In genomic region chr4:118234711-118235388, GRCm38 (mm10) we compare ENCODE assay signal across 14 mouse cellular contexts. TPM values are rescaled to one million over a fixed set of nuclear protein-coding genes. Genes with fewer than 3 reads are reported as not detected.
A peak's percentile ranks its signal among the peaks of the same experiment; 100 is the strongest.
DNase-seq lines count a peak whose midpoint lies in the region; ATAC-seq lines count a peak whose summit lies in the region.
"Had no signal": no experiment of that assay in that cellular context is flagged by ENCODE, and none has a peak within 500 bp of the region (broad histone marks: within the 10 kb centered on the region; RNA-seq: fewer than 3 reads in every experiment).

No protein-coding gene starts in this region.

- no peak for ATAC-seq in hindbrain, embryonic 14.5 days (ENCODE audit: low FRiP score)
- ATAC-seq: Patski had no signal

- H3K9me3 ChIP-seq in hindbrain, embryonic 10.5 days = no peaks in the 10 kb centered on the region
- H3K9me3 ChIP-seq in hindbrain, embryonic 14.5 days (ENCODE audit: control insufficient read depth, low read length) = no peaks in the 10 kb centered on the region
- H3K9me3 ChIP-seq in limb, embryonic 10.5 days (replicated peaks) = no peaks in the 10 kb centered on the region

- H3K4me3 ChIP-seq in hindbrain, embryonic 10.5 days = no peak overlapping the region
- H3K4me3 ChIP-seq in hindbrain, embryonic 14.5 days (replicated peaks; ENCODE audit: low read length) = no peak overlapping the region
- H3K4me3 ChIP-seq in limb, embryonic 10.5 days = no peak overlapping the region

- peak overlapping the region; percentile 35 for H3K27ac ChIP-seq in hindbrain, embryonic 10.5 days
- H3K27ac ChIP-seq in hindbrain, embryonic 14.5 days = no peak overlapping the region
- peak overlapping the region; percentile 20; the same call in 1 of the 2 replicates for H3K27ac ChIP-seq in limb, embryonic 10.5 days
- H3K27ac ChIP-seq: liver, embryonic 14.5 days had no signal

- H3K4me1 ChIP-seq in hindbrain, embryonic 10.5 days (replicated peaks) = peaks cover 23% of the 10 kb centered on the region
- no peaks in the 10 kb centered on the region for H3K4me1 ChIP-seq in hindbrain, embryonic 14.5 days (replicated peaks; ENCODE audit: control insufficient read depth, insufficient read depth, low read length)
- peaks cover 29% of the 10 kb centered on the region for H3K4me1 ChIP-seq in limb, embryonic 10.5 days

- 64% methylated on average over 11 of the region's 11 CpGs for WGBS in hindbrain, embryonic 10.5 days
- 71% methylated on average over 11 of the region's 11 CpGs for WGBS in hindbrain, embryonic 14.5 days
- 60% methylated on average over 11 of the region's 11 CpGs for WGBS in limb, embryonic 10.5 days

- H3K9ac ChIP-seq in hindbrain, embryonic 14.5 days = no peak overlapping the region
- H3K9ac ChIP-seq: liver, embryonic 14.5 days had no signal

- DNase-seq in hindbrain, embryonic 10.5 days (ENCODE audit: low spot score) = peak; percentile 29
- no peak for DNase-seq in hindbrain, embryonic 14.5 days (ENCODE audit: low spot score)
- DNase-seq in adrenal gland, postnatal 10 days = peak; percentile 39
- peak; percentile 72 for DNase-seq in kidney, adult 18-20 months
- no peak for DNase-seq in limb, embryonic 10.5 days (ENCODE audit: low spot score)
- no peak for DNase-seq in T-cell, adult 2 months (ENCODE audit: low spot score)
- DNase-seq in cerebellum, adult 11 months = no peak
- DNase-seq in right cerebral cortex, adult 18-20 months = no peak
- DNase-seq: B cell, adult 2 months; cerebellum, postnatal 36 days; midbrain, embryonic 14.5 days had no signal

- no peak overlapping the region for H3K4me2 ChIP-seq in hindbrain, embryonic 14.5 days (replicated peaks)
- H3K4me2 ChIP-seq: heart, embryonic 11.5 days had no signal

- no peaks in the 10 kb centered on the region for H3K27me3 ChIP-seq in hindbrain, embryonic 10.5 days (ENCODE audit: insufficient read depth, poor library complexity, severe bottlenecking)
- no peaks in the 10 kb centered on the region for H3K27me3 ChIP-seq in hindbrain, embryonic 14.5 days (ENCODE audit: control insufficient read depth, insufficient read depth, low read length)
- no peaks in the 10 kb centered on the region for H3K27me3 ChIP-seq in limb, embryonic 10.5 days (ENCODE audit: low read depth, poor library complexity, severe bottlenecking)
- H3K27me3 ChIP-seq: Patski had no signal

- H3K36me3 ChIP-seq in hindbrain, embryonic 10.5 days = peaks cover 94% of the 10 kb centered on the region
- H3K36me3 ChIP-seq in hindbrain, embryonic 14.5 days (replicated peaks; ENCODE audit: control insufficient read depth, insufficient read depth) = peaks cover 73% of the 10 kb centered on the region
- peaks cover 93% of the 10 kb centered on the region for H3K36me3 ChIP-seq in limb, embryonic 10.5 days

RNA-seq across cellular contexts. Expression of gene Kdm4a, which starts 55.0 kb away (rescaled TPM):
- polyA plus RNA-seq in hindbrain, embryonic 10.5 days (2016; fragmentation: Nextera tagmentation; extraction: Ambion mirVana) = 33.9 and 40.2 TPM in 2 replicates
- polyA plus RNA-seq in hindbrain, embryonic 14.5 days (2014; fragmentation: Nextera tagmentation; extraction: Ambion mirVana) = 52.8 and 53.7 TPM in 2 replicates
- 10 to 100 TPM; 34.6 to 47.5 TPM for total RNA-seq in adrenal gland, postnatal 10 days (2021)
- 33.7 and 42.7 TPM in 2 replicates for polyA plus RNA-seq in limb, embryonic 10.5 days (2016; fragmentation: Nextera tagmentation; extraction: Ambion mirVana)

RNA-seq across cellular contexts. Expression of gene Ptprf, which starts 56.4 kb away (rescaled TPM):
- polyA plus RNA-seq in hindbrain, embryonic 10.5 days (2016; fragmentation: Nextera tagmentation; extraction: Ambion mirVana) = 104 and 106 TPM in 2 replicates
- 67.1 and 68.2 TPM in 2 replicates for polyA plus RNA-seq in hindbrain, embryonic 14.5 days (2014; fragmentation: Nextera tagmentation; extraction: Ambion mirVana)
- 10 to 100 TPM; 66.0 to 69.3 TPM for total RNA-seq in adrenal gland, postnatal 10 days (2021)
- 67.5 and 77.3 TPM in 2 replicates for polyA plus RNA-seq in limb, embryonic 10.5 days (2016; fragmentation: Nextera tagmentation; extraction: Ambion mirVana)

Comparison
In these comparisons a context has a peak if more than half of its experiments do, and no peak if none do; other contexts are left out.
1. DNase-seq: peak in hindbrain, embryonic 10.5 days (single experiment), adrenal gland, postnatal 10 days (single experiment) and kidney, adult 18-20 months (single experiment); none in hindbrain, embryonic 14.5 days (single experiment), limb, embryonic 10.5 days (single experiment), T-cell, adult 2 months (single experiment), cerebellum, adult 11 months (single experiment) and right cerebral cortex, adult 18-20 months (single experiment).